Mouse (Mus musculus): ENCODE results near the gene Nfxl1. TPM values are rescaled to one million over a fixed set of nuclear protein-coding genes. Genes with fewer than 3 reads are reported as not detected.

The Nfxl1 gene
- polyA plus RNA-seq, 1 experiment: 3.6 TPM

GRCm38 (mm10) chr5:72513808-72514207 lies 45.7 kb downstream of the Nfxl1 start:
- Histone ChIP-seq H3K27me3 (ENCODE audit: control insufficient read depth, insufficient read depth, low read length) (no peaks in the 10 kb centered on the region), H3K4me3 (ENCODE audit: extremely low read depth, insufficient read depth, insufficient read length) (no peak overlapping the region), H3K36me3 (ENCODE audit: control insufficient read depth, insufficient read depth, low read length) (peaks cover 8% of the 10 kb centered on the region; the same call in 1 of the 2 replicates), H3K4me1 (ENCODE audit: control insufficient read depth, insufficient read depth, insufficient read length) (no peaks in the 10 kb centered on the region), H3K27ac (ENCODE audit: insufficient read depth, low read length) (no peak overlapping the region)
- TF ChIP-seq CTCF (IDR thresholded peaks at IDR 0.05; ENCODE audit: extremely low read depth, insufficient read depth, insufficient read length, insufficient replicate concordance): no peak
- no peak for TF ChIP-seq POLR2A (IDR thresholded peaks at IDR 0.05; ENCODE audit: low read depth, low read length)
- 90% methylated on average over 5 of the region's 5 CpGs for WGBS
- no peak for DNase-seq (ENCODE audit: low read depth in 1 of 2, low spot score in 2 of 2)

- Histone ChIP-seq H3K27ac (ENCODE audit: insufficient read depth, low read length) (no peak overlapping the region), H3K36me3 (ENCODE audit: control insufficient read depth, insufficient read depth, low read length) (no peaks in the 10 kb centered on the region), H3K4me3 (ENCODE audit: extremely low read depth, insufficient read depth, insufficient read length) (no peak overlapping the region), H3K4me1 (ENCODE audit: control insufficient read depth, insufficient read depth, insufficient read length) (no peaks in the 10 kb centered on the region), H3K27me3 (ENCODE audit: control insufficient read depth, insufficient read depth, low read length) (peaks cover 8% of the 10 kb centered on the region)
- 61% methylated on average over 5 of the region's 5 CpGs for WGBS
- TF ChIP-seq CTCF (IDR thresholded peaks at IDR 0.05; ENCODE audit: extremely low read depth, insufficient read depth, insufficient read length, insufficient replicate concordance): no peak
- TF ChIP-seq POLR2A (IDR thresholded peaks at IDR 0.05; ENCODE audit: low read depth, low read length): no peak
- DNase-seq (ENCODE audit: low read depth in 1 of 2, low spot score in 2 of 2): no peak
These were observed 53.7 kb downstream of the Nfxl1 start for GRCm38 (mm10) chr5:72505740-72506139.

- TF ChIP-seq POLR2A (IDR thresholded peaks at IDR 0.05; ENCODE audit: low read depth, low read length) (no peak), CTCF (IDR thresholded peaks at IDR 0.05; ENCODE audit: extremely low read depth, insufficient read depth, insufficient read length, insufficient replicate concordance) (no peak)
- no peak for DNase-seq (ENCODE audit: low read depth in 1 of 2, low spot score in 2 of 2)
- no peaks in the 10 kb centered on the region for H3K36me3 ChIP-seq (ENCODE audit: control insufficient read depth, insufficient read depth, low read length)
- peaks cover 8% of the 10 kb centered on the region for H3K27me3 ChIP-seq (ENCODE audit: control insufficient read depth, insufficient read depth, low read length)
- H3K4me1 ChIP-seq (ENCODE audit: control insufficient read depth, insufficient read depth, insufficient read length): no peaks in the 10 kb centered on the region
- no peak within 1 kb of the TSS for H3K27ac ChIP-seq (ENCODE audit: insufficient read depth, low read length)
- WGBS: 4% methylated on average over 64 of the region's 64 CpGs
- H3K4me3 ChIP-seq (ENCODE audit: extremely low read depth, insufficient read depth, insufficient read length): no peak within 1 kb of the TSS
These were observed 55.7 kb downstream of the Nfxl1 start, which contains the start of gene Corin for GRCm38 (mm10) chr5:72503531-72504523. TSS of gene Corin (minus strand) at chr5:72504473.

GRCm38 (mm10) chr5:72502778-72503177 lies 56.7 kb downstream of the Nfxl1 start:
- H3K4me1 ChIP-seq (ENCODE audit: control insufficient read depth, insufficient read depth, insufficient read length): no peaks in the 10 kb centered on the region
- H3K36me3 ChIP-seq (ENCODE audit: control insufficient read depth, insufficient read depth, low read length): no peaks in the 10 kb centered on the region
- H3K27me3 ChIP-seq (ENCODE audit: control insufficient read depth, insufficient read depth, low read length): peaks cover 8% of the 10 kb centered on the region
- H3K27ac ChIP-seq (ENCODE audit: insufficient read depth, low read length): no peak overlapping the region
- no peak for DNase-seq (ENCODE audit: low read depth in 1 of 2, low spot score in 2 of 2)
- H3K4me3 ChIP-seq (ENCODE audit: extremely low read depth, insufficient read depth, insufficient read length): no peak overlapping the region
- TF ChIP-seq CTCF (IDR thresholded peaks at IDR 0.05; ENCODE audit: extremely low read depth, insufficient read depth, insufficient read length, insufficient replicate concordance) (no peak), POLR2A (IDR thresholded peaks at IDR 0.05; ENCODE audit: low read depth, low read length) (no peak)
- WGBS: 78% methylated on average over 8 of the region's 8 CpGs

GRCm38 (mm10) chr5:72501763-72502162 lies 57.7 kb downstream of the Nfxl1 start:
- H3K4me1 ChIP-seq (ENCODE audit: control insufficient read depth, insufficient read depth, insufficient read length): no peaks in the 10 kb centered on the region
- TF ChIP-seq POLR2A (IDR thresholded peaks at IDR 0.05; ENCODE audit: low read depth, low read length): no peak
- TF ChIP-seq CTCF (IDR thresholded peaks at IDR 0.05; ENCODE audit: extremely low read depth, insufficient read depth, insufficient read length, insufficient replicate concordance): no peak
- H3K27me3 ChIP-seq (ENCODE audit: control insufficient read depth, insufficient read depth, low read length): peaks cover 8% of the 10 kb centered on the region
- no peak overlapping the region for H3K27ac ChIP-seq (ENCODE audit: insufficient read depth, low read length)
- H3K4me3 ChIP-seq (ENCODE audit: extremely low read depth, insufficient read depth, insufficient read length): no peak overlapping the region
- no peaks in the 10 kb centered on the region for H3K36me3 ChIP-seq (ENCODE audit: control insufficient read depth, insufficient read depth, low read length)
- no peak for DNase-seq (ENCODE audit: low read depth in 1 of 2, low spot score in 2 of 2)
- WGBS: 57% methylated on average over 3 of the region's 3 CpGs

GRCm38 (mm10) chr5:72498271-72498670 lies 61.2 kb downstream of the Nfxl1 start:
- no peak overlapping the region for H3K27ac ChIP-seq (ENCODE audit: insufficient read depth, low read length)
- no peak for DNase-seq (ENCODE audit: low read depth in 1 of 2, low spot score in 2 of 2)
- H3K36me3 ChIP-seq (ENCODE audit: control insufficient read depth, insufficient read depth, low read length): no peaks in the 10 kb centered on the region
- no peaks in the 10 kb centered on the region for H3K4me1 ChIP-seq (ENCODE audit: control insufficient read depth, insufficient read depth, insufficient read length)
- 0 out of 2 replicates have a peak, but pooled peaks cover under 1% of the 10 kb centered on the region for H3K27me3 ChIP-seq (ENCODE audit: control insufficient read depth, insufficient read depth, low read length)
- H3K4me3 ChIP-seq (ENCODE audit: extremely low read depth, insufficient read depth, insufficient read length): no peak overlapping the region
- WGBS: 89% methylated on average over 10 of the region's 10 CpGs
- no peak for TF ChIP-seq CTCF (IDR thresholded peaks at IDR 0.05; ENCODE audit: extremely low read depth, insufficient read depth, insufficient read length, insufficient replicate concordance)

- 23% methylated on average over 4 of the region's 4 CpGs for WGBS
- Histone ChIP-seq H3K27ac (ENCODE audit: insufficient read depth, low read length) (no peak overlapping the region), H3K4me1 (ENCODE audit: control insufficient read depth, insufficient read depth, insufficient read length) (no peaks in the 10 kb centered on the region), H3K36me3 (ENCODE audit: control insufficient read depth, insufficient read depth, low read length) (no peaks in the 10 kb centered on the region), H3K27me3 (ENCODE audit: control insufficient read depth, insufficient read depth, low read length) (no peaks in the 10 kb centered on the region), H3K4me3 (ENCODE audit: extremely low read depth, insufficient read depth, insufficient read length) (no peak overlapping the region)
- DNase-seq (ENCODE audit: low read depth in 1 of 2, low spot score in 2 of 2): no peak
- TF ChIP-seq CTCF (IDR thresholded peaks at IDR 0.05; ENCODE audit: extremely low read depth, insufficient read depth, insufficient read length, insufficient replicate concordance) (no peak), POLR2A (IDR thresholded peaks at IDR 0.05; ENCODE audit: low read depth, low read length) (no peak)
These were observed 62.7 kb downstream of the Nfxl1 start for GRCm38 (mm10) chr5:72496756-72497155.
